Mouse (Mus musculus): ENCODE results near the gene Pih1d1. TPM values are rescaled to one million over a fixed set of nuclear protein-coding genes. Genes with fewer than 3 reads are reported as not detected.

The Pih1d1 gene
- 144 and 160 TPM in 2 replicates for polyA plus RNA-seq (2012; rRNA removed)

DNA sequence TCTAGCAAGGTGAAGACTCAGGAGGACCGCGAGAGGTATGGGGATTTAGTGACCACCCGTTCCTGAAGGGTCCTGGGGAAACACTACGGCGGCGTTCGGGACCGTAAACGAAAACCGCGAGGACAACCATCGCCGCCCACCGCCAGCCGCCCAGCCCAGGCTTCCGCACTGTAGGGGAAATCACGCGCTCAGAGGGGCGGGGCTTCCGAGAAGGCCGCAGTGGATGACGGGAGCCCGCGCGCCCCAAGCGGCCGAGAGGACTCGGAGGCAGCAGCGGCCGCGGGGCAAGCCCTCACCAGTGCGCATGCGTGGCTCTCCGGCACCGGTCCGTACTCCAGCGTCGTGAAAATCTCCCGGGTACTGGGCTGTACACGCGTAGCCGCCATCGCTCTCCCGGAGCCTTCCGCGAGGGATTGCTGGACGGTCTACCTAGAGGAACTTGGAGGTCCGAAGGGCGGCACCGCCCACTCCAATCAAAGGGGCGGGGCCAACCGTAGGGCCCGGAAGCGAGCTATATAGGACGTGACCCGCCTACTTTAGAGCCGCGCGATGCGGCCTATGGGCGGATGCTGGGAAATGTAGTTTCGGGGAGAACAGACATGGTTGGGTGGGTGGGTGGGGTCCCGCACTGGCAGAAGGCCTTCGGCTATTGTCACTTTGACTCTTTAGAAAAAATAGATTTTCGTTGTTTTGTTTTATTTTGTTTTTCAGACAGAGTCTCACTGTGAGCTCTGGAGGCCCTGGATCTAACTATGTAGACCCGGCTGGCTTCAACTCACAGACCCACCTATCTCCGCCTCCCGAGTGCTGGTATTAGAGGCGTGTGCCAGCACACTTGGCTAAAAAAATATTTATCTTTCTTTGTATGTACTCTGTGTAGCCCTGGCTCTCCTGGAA, at the start of gene Pih1d1, which contains the start of gene Aldh16a1:
Pih1d1 (plus strand) TSS at position 208 of the 897 bp plus-strand sequence.
Aldh16a1 (minus strand) TSS at position 489 of the 897 bp plus-strand sequence.

DNA sequence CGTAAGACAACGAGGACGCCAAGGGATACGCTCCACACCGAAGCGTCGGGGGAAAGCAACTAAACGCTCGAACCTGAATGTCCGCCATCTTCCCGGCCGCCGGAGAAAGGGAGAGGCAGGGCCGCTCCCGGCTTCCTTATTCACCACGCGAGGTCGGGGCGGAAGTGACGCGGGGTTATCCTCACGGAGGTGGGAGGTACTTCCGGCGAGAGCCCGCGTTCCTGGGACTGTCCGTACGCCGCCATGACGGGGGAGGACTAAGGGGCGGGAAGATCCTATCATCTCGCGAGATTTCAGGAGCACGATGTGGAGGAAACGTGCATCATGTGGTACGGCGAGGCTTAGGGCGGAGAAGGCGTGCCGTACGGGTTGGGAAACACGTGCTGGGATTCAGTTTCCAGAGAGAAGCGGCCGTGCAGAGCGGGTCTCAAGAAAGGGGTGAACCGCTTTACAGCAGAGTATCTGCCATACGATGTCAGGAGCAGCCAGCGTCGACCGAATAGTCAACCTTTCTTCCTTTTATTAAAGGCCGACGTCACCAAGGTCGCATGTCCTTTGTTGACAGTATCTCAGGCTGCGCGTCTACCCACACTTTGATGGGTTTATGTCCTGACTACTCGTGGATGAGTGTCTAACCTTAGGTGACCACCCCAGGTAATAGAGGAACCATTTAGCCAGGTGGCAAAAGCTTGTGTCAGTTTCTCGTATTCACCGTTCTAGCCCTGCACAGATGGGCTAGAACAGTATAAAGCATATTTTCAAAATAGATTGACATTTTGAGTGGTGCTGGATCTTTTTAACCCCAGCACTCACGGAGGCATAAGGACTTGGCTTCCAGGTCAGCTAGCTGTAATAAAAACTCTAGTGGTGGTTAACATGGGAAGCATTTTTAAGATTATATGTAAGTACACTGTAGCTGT, 29.6 kb upstream of the Pih1d1 start, which contains the start of gene Rps11:
Rps11 (minus strand) TSS at position 216 of the 920 bp plus-strand sequence.

DNA sequence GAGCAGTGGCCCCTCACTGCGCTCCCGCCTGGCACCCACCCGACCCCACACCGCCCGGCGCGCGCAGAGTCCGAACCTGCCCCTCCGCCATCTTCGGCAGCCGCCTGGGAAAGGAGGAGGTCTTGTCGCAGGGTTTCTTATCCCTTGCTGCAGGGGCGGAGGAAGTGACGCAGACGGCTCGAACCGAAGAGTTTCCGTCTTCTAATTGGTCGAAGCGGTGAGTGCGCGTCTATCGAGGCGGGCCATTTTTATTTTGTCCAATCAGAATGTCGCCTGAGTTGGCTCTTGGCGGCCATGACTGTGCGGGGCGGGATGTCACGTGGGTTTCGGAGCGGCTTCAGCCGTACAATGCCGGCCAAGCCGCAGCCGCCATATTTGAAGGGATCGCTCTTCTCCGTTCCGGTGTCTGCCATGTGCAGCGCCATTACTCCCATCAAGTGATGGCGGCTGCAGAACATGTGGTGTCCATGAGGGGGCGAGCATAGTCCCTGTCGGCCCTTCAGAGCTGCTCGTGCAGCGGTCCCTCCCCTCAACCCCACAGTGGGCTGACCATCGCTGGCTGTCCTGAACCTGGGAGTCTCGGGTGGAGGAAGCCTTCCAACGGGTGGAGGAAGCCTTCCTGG, 25.4 kb upstream of the Pih1d1 start, which contains the start of gene Rpl13a:
Rpl13a (minus strand) TSS at position 138 of the 623 bp plus-strand sequence.

DNA sequence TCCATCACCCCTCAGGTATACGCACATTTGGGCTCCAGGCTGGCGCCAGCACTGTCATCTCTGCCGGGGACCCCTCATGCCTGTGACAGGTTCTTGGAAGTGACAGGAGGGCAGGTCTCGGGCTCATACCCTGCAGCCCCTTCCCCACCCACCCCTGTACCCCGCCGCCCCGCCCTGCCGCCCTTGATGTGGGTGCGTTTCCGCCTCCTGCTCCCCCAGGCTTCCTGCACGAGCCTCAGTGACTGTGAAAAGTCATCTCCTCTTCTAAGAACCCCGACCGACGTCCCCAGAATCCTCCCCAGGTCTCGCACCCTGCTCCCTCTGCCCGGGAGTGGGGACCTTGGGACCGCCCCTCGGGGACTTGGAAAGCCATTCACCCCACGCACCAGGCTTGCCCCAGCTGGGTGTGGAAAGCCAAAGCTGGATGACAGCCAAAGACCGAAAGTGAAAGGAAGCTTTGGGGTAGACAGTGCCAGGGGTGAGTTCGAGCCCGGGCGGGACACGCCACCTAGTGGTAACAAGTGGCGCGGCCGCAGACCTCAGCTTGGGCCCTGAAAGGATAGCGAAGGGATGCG, 18.0 kb upstream of the Pih1d1 start, which contains the start of the genes Gm45713 and Flt3l:
Gm45713 (minus strand) TSS at position 239 of the 575 bp plus-strand sequence.
Flt3l (minus strand) TSS at position 440 of the 575 bp plus-strand sequence.

DNA sequence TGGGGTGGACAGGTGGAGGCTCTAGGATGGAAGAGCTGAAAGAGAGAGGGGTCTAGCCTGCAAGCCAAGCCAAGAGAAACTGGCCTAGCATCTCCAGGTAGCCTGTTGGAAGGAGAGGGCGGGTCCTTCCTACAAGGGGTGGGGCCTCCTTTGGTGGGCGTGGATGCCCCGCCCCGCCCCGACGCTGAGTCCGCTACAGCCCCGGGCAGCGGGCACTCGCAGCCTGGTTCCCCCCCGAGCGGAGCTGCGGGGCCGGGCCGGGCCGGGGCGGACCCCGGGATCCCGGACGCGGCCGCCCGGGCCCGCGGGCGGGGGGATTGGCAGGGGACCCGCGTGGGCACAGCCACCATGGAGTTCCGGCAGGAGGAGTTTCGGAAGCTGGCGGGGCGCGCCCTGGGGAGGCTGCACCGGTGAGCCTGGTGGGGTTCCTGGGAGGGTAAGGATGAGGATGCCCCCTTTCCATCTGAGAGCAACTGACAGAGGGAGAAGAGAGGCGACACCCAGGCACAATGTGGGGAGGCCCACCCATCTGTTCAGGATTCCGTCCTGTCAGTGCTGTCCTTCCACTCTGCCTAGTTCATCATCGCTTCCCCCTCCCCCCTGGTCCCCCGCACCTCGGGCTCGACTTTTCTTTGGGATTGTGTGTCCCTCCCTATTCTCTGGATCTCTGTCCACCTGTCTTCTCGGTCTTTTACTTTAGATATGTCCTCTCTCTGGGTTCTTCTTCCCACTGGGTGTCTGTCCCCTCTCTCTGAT, 9.8 kb downstream of the Pih1d1 start, which contains the start of gene Slc17a7:
Slc17a7 (plus strand) TSS at position 215 of the 756 bp plus-strand sequence.

DNA sequence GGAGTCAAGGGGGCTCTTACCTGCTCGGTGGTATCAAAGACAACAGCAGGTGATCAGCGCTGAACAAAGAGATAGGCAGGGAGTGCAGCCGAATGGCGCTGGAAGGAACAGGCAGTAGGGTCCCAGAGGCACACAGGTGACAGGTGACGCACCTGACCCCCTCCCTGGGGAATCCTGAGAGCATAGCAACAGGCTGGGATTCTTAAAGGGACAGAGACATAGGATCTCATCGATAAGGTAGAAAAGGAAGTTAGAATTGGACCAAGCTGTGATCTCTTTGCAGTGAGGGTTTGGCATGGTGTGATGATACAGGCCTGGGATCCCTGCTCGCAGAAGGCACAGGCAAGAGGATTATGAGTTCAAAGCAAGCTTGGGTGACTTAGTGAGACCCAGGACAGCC, 25.4 kb downstream of the Pih1d1 start, which contains the start of gene Gfy:
Gfy (minus strand) TSS at position 101 of the 400 bp plus-strand sequence.

DNA sequence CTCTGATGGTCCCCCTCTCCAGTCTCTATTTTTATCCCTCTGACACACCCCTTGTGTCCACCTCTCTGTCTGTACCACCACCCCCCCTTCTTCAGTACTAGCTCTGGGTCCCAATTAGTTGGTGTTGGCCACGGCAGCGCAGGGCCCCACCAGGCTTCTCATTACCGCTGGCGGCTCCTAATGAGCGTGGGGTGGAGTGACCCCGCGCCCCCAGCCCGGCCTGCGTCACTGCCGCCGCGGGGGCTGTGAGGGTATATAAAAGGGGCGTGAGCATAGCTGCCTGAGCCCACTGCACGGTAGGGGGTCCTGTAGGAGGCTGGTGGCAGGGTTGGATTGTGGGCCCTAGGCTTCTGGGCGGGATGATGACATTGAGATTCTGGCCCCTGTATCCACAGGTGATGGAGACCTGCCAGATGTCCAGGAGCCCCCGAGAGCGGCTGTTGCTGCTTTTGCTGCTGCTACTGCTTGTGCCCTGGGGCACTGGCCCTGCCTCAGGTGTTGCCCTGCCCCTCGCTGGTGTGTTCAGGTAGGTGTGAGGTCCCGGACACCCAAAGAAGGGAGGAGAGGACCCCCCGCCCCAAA, 26.9 kb downstream of the Pih1d1 start, which contains the start of gene Pth2:
Pth2 (plus strand) TSS at position 100 of the 582 bp plus-strand sequence.

DNA sequence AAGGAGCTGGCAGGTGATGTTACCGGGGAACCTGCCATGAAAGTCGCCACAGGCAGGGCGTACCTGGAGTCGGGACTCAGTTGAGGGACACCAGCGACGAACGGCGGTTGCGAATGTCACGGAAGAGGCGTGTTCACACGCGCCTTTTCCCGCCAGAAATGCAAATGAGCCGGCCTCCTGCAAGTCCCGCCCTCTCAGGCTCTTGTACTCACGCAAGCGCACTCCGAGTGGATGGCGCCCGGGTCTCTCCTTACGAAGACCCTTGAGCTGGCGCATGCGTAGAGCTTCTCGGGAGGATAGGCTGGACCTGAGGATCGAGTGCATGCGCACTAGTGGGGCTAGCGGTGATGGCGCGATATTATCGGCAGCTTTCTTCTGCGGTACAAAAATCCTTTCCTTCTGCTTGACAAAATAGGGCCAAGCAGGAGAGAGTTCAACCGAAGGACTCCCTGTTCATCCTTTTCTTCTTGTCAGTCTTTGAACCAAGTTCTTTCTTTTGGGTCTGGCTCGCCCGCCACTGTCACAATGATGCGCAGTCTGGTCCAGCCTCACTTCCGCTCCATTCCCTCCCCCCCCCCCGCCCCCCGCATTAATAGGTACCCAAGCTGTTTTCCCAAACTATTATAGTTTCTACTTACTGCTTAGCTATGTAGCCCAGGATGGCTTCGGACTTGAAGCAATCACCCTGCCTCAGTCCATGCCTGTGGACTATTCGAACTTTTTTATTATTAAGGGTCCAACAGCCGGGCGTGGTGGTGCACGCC, 50.5 kb downstream of the Pih1d1 start, which contains the start of gene Ccdc155:
Ccdc155 (minus strand) TSS at position 513 of the 764 bp plus-strand sequence.

Other genes with a start within 250 kb of the Pih1d1 start
- 139 and 165 TPM in 2 replicates for gene Ap2a1, start 224.8 kb upstream of the Pih1d1 start, polyA plus RNA-seq (2012; rRNA removed)
- gene Tsks, start 211.1 kb upstream of the Pih1d1 start, polyA plus RNA-seq (2012; rRNA removed): 0.08 and 0.10 TPM in 2 replicates
- gene Cpt1c, start 179.5 kb upstream of the Pih1d1 start, polyA plus RNA-seq (2012; rRNA removed): 96.5 and 105 TPM in 2 replicates
- 861 and 874 TPM in 2 replicates for gene Prmt1, start 167.7 kb upstream of the Pih1d1 start, polyA plus RNA-seq (2012; rRNA removed)
- gene Irf3, start 156.7 kb upstream of the Pih1d1 start, polyA plus RNA-seq (2012; rRNA removed): 89.9 and 97.5 TPM in 2 replicates
- 8.4 and 10.7 TPM in 2 replicates for gene Bcl2l12, start 155.6 kb upstream of the Pih1d1 start, polyA plus RNA-seq (2012; rRNA removed)
- 91.3 and 106 TPM in 2 replicates for gene Scaf1, start 137.9 kb upstream of the Pih1d1 start, polyA plus RNA-seq (2012; rRNA removed)
- 20.9 and 23.6 TPM in 2 replicates for gene Rras, start 136.3 kb upstream of the Pih1d1 start, polyA plus RNA-seq (2012; rRNA removed)
- 9.9 and 13.2 TPM in 2 replicates for gene Prr12, start 101.4 kb upstream of the Pih1d1 start, polyA plus RNA-seq (2012; rRNA removed)
- 74.9 and 77.9 TPM in 2 replicates for gene Nosip, start 91.9 kb upstream of the Pih1d1 start, polyA plus RNA-seq (2012; rRNA removed)
- 17.9 and 18.6 TPM in 2 replicates for gene Prrg2, start 91.6 kb upstream of the Pih1d1 start, polyA plus RNA-seq (2012; rRNA removed)
- gene Rcn3, start 62.1 kb upstream of the Pih1d1 start, polyA plus RNA-seq (2012; rRNA removed): 34.7 and 64.0 TPM in 2 replicates
- 15.8 and 18.4 TPM in 2 replicates for gene Fcgrt, start 50.5 kb upstream of the Pih1d1 start, polyA plus RNA-seq (2012; rRNA removed)
- 524 and 549 TPM in 2 replicates for gene Rps11, start 29.9 kb upstream of the Pih1d1 start, polyA plus RNA-seq (2012; rRNA removed)
- 2,210 and 2,469 TPM in 2 replicates for gene Rpl13a, start 25.5 kb upstream of the Pih1d1 start, polyA plus RNA-seq (2012; rRNA removed)
- 0.21 and 0.34 TPM in 2 replicates for gene Gm45713, start 18.1 kb upstream of the Pih1d1 start, polyA plus RNA-seq (2012; rRNA removed)
- 7.5 and 9.1 TPM in 2 replicates for gene Flt3l, start 17.9 kb upstream of the Pih1d1 start, polyA plus RNA-seq (2012; rRNA removed)
- gene Aldh16a1, start 281 bp downstream of the Pih1d1 start, polyA plus RNA-seq (2012; rRNA removed): 13.3 and 16.7 TPM in 2 replicates
- gene Slc17a7, start 9.6 kb downstream of the Pih1d1 start, polyA plus RNA-seq (2012; rRNA removed): 45.9 and 55.3 TPM in 2 replicates
- gene Gfy, start 25.3 kb downstream of the Pih1d1 start, polyA plus RNA-seq (2012; rRNA removed): 0.16 and 0.22 TPM in 2 replicates
- 0.19 and 0.21 TPM in 2 replicates for gene Pth2, start 26.7 kb downstream of the Pih1d1 start, polyA plus RNA-seq (2012; rRNA removed)
- 0.56 and 0.74 TPM in 2 replicates for gene Ccdc155, start 50.6 kb downstream of the Pih1d1 start, polyA plus RNA-seq (2012; rRNA removed)
- gene Dkkl1, start 57.8 kb downstream of the Pih1d1 start, polyA plus RNA-seq (2012; rRNA removed): 5.7 and 5.9 TPM in 2 replicates
- gene Tead2, start 61.5 kb downstream of the Pih1d1 start, polyA plus RNA-seq (2012; rRNA removed): 57.7 and 65.9 TPM in 2 replicates
- gene Cd37, start 84.8 kb downstream of the Pih1d1 start, polyA plus RNA-seq (2012; rRNA removed): 1.5 and 1.6 TPM in 2 replicates
- gene Slc6a16, start 86.8 kb downstream of the Pih1d1 start, polyA plus RNA-seq (2012; rRNA removed): 2.1 and 2.2 TPM in 2 replicates
- gene Slc6a21, start 123.2 kb downstream of the Pih1d1 start, polyA plus RNA-seq (2012; rRNA removed): 0.03 and 0.12 TPM in 2 replicates
- gene Trpm4, start 179.5 kb downstream of the Pih1d1 start, polyA plus RNA-seq (2012; rRNA removed): 23.4 and 26.7 TPM in 2 replicates
- gene Hrc, start 181.0 kb downstream of the Pih1d1 start, polyA plus RNA-seq (2012; rRNA removed): 0.35 and 2.8 TPM in 2 replicates
- 60.6 and 63.5 TPM in 2 replicates for gene Ppfia3, start 212.7 kb downstream of the Pih1d1 start, polyA plus RNA-seq (2012; rRNA removed)
- 59.8 and 63.1 TPM in 2 replicates for gene Lin7b, start 216.3 kb downstream of the Pih1d1 start, polyA plus RNA-seq (2012; rRNA removed)
- 619 and 668 TPM in 2 replicates for gene Snrnp70, start 241.4 kb downstream of the Pih1d1 start, polyA plus RNA-seq (2012; rRNA removed)

All from central nervous system, embryonic 18 days (tissue).